ENCODE assay signal across 18 mouse cellular contexts in genomic region chr5:120428189-120428838, GRCm38 (mm10). TPM values are rescaled to one million over a fixed set of nuclear protein-coding genes. Genes with fewer than 3 reads are reported as not detected.
DNase-seq lines count a peak whose midpoint lies in the region; ATAC-seq and TF ChIP-seq lines count a peak whose summit lies in the region.
"Had no signal": no experiment of that assay in that cellular context is flagged by ENCODE, and none has a peak within 500 bp of the region (broad histone marks: within the 10 kb centered on the region; RNA-seq: fewer than 3 reads in every experiment).

No protein-coding gene starts in this region.

- 2% methylated on average over 21 of the region's 21 CpGs for WGBS in embryonic facial prominence, embryonic 11.5 days
- WGBS in forebrain, embryonic 15.5 days, result 3% methylated on average over 21 of the region's 21 CpGs
- WGBS in hindbrain, postnatal 0 days, result 3% methylated on average over 21 of the region's 21 CpGs
- WGBS in midbrain, postnatal 0 days, result 3% methylated on average over 21 of the region's 21 CpGs
- WGBS in liver, postnatal 0 days (ENCODE audit: insufficient replicate concordance), result 3% methylated on average over 21 of the region's 21 CpGs

- no peaks in the 10 kb centered on the region for H3K36me3 ChIP-seq in embryonic facial prominence, embryonic 11.5 days (replicated peaks; ENCODE audit: control insufficient read depth, insufficient read depth, low read depth, low read length)
- no peaks in the 10 kb centered on the region for H3K36me3 ChIP-seq in forebrain, embryonic 15.5 days
- no peaks in the 10 kb centered on the region for H3K36me3 ChIP-seq in hindbrain, postnatal 0 days (ENCODE audit: insufficient read depth, low read length)
- no peaks in the 10 kb centered on the region for H3K36me3 ChIP-seq in midbrain, postnatal 0 days (ENCODE audit: insufficient read depth, low read length)
- no peaks in the 10 kb centered on the region for H3K36me3 ChIP-seq in liver, postnatal 0 days (replicated peaks; ENCODE audit: insufficient read depth, low read length)

- no peak overlapping the region for H3K4me3 ChIP-seq in embryonic facial prominence, embryonic 11.5 days (ENCODE audit: low read depth, low read length)
- H3K4me3 ChIP-seq in forebrain, embryonic 15.5 days, result peak overlapping the region; percentile 14; the same call in 1 of the 2 replicates
- peak overlapping the region; percentile 24 for H3K4me3 ChIP-seq in hindbrain, postnatal 0 days (ENCODE audit: low read length)
- peak overlapping the region; percentile 28 for H3K4me3 ChIP-seq in midbrain, postnatal 0 days (ENCODE audit: low read depth, low read length)
- H3K4me3 ChIP-seq in liver, postnatal 0 days (ENCODE audit: low read depth, low read length), result no peak overlapping the region
- H3K4me3 ChIP-seq: heart, adult 2 months had no signal

- H3K27ac ChIP-seq in embryonic facial prominence, embryonic 11.5 days (replicated peaks; ENCODE audit: low read depth, low read length), result no peak overlapping the region
- H3K27ac ChIP-seq in forebrain, embryonic 15.5 days (replicated peaks), result no peak overlapping the region
- H3K27ac ChIP-seq in hindbrain, postnatal 0 days, result peak overlapping the region; percentile 81
- H3K27ac ChIP-seq in midbrain, postnatal 0 days (ENCODE audit: low read depth, low read length), result peak overlapping the region; percentile 85
- no peak overlapping the region for H3K27ac ChIP-seq in liver, postnatal 0 days (ENCODE audit: low read depth)
- H3K27ac ChIP-seq: heart, adult 2 months; liver, embryonic 14.5 days had no signal

- peaks cover 85% of the 10 kb centered on the region for H3K27me3 ChIP-seq in embryonic facial prominence, embryonic 11.5 days (ENCODE audit: control insufficient read depth, insufficient read depth, low read length)
- H3K27me3 ChIP-seq in forebrain, embryonic 15.5 days, result peaks cover 77% of the 10 kb centered on the region
- H3K27me3 ChIP-seq in hindbrain, postnatal 0 days (ENCODE audit: insufficient read depth, low read length), result peaks cover 59% of the 10 kb centered on the region
- H3K27me3 ChIP-seq in midbrain, postnatal 0 days (ENCODE audit: insufficient read depth, low read length), result peaks cover 36% of the 10 kb centered on the region
- peaks cover 94% of the 10 kb centered on the region for H3K27me3 ChIP-seq in liver, postnatal 0 days (ENCODE audit: insufficient read depth, low read length)

- DNase-seq in embryonic facial prominence, embryonic 11.5 days (ENCODE audit: low spot score), result peak; percentile 13
- no peak for DNase-seq in hindbrain, postnatal 0 days (ENCODE audit: low spot score)
- DNase-seq in midbrain, postnatal 0 days (ENCODE audit: low spot score), result no peak
- no peak for DNase-seq in liver, postnatal 0 days
- DNase-seq in adrenal gland, adult 2 months, result no peak
- DNase-seq: cerebellum, adult 9-10 months; heart, adult 2 months; heart, postnatal 4 days; kidney, adult 8-10 months; left cerebral cortex, postnatal 4 days; lung, postnatal 36 days; right cerebral cortex, postnatal 4 days; thymus, postnatal 14 days had no signal

- no peak overlapping the region for H3K9ac ChIP-seq in embryonic facial prominence, embryonic 11.5 days (replicated peaks; ENCODE audit: low read length)
- H3K9ac ChIP-seq in forebrain, embryonic 15.5 days (replicated peaks), result no peak overlapping the region
- H3K9ac ChIP-seq in hindbrain, postnatal 0 days (replicated peaks; ENCODE audit: low read length), result peak overlapping the region; percentile 58; the same call in 1 of the 2 replicates
- H3K9ac ChIP-seq in midbrain, postnatal 0 days (replicated peaks; ENCODE audit: low read length, poor library complexity, severe bottlenecking), result peak overlapping the region; percentile 69
- no peak overlapping the region for H3K9ac ChIP-seq in liver, postnatal 0 days (replicated peaks)
- H3K9ac ChIP-seq: liver, embryonic 14.5 days had no signal

- no peaks in the 10 kb centered on the region for H3K9me3 ChIP-seq in embryonic facial prominence, embryonic 11.5 days (replicated peaks; ENCODE audit: control insufficient read depth, low read length)
- no peaks in the 10 kb centered on the region for H3K9me3 ChIP-seq in forebrain, embryonic 15.5 days
- no peaks in the 10 kb centered on the region for H3K9me3 ChIP-seq in hindbrain, postnatal 0 days (ENCODE audit: low read length)
- no peaks in the 10 kb centered on the region for H3K9me3 ChIP-seq in midbrain, postnatal 0 days (ENCODE audit: low read length)
- H3K9me3 ChIP-seq in liver, postnatal 0 days (ENCODE audit: low read length), result no peaks in the 10 kb centered on the region

- no peak for ATAC-seq in embryonic facial prominence, embryonic 11.5 days (replicated peaks; ENCODE audit: insufficient number of reproducible peaks, low FRiP score, low TSS enrichment, low read depth)
- no peak for ATAC-seq in forebrain, embryonic 15.5 days (replicated peaks)
- ATAC-seq in hindbrain, postnatal 0 days, result no peak
- no peak for ATAC-seq in midbrain, postnatal 0 days (ENCODE audit: low FRiP score)
- ATAC-seq in CD4-positive, CD25-positive, alpha-beta regulatory T cell, adult 4 months, result no peak
- no peak for ATAC-seq in liver, postnatal 0 days

- TF ChIP-seq EP300 in liver, postnatal 0 days (IDR thresholded peaks at IDR 0.05; ENCODE audit: low read depth), result no peak

- H3K4me2 ChIP-seq in embryonic facial prominence, embryonic 11.5 days (ENCODE audit: low read depth, low read length), result no peak overlapping the region
- peak overlapping the region; percentile 7 for H3K4me2 ChIP-seq in forebrain, embryonic 15.5 days (replicated peaks)
- H3K4me2 ChIP-seq in hindbrain, postnatal 0 days (ENCODE audit: low read depth, low read length), result peak overlapping the region; percentile 61
- peak overlapping the region; percentile 57 for H3K4me2 ChIP-seq in midbrain, postnatal 0 days (ENCODE audit: low read depth, low read length, poor library complexity, severe bottlenecking)
- no peak overlapping the region for H3K4me2 ChIP-seq in liver, postnatal 0 days (ENCODE audit: low read depth, low read length)

- no peak for TF ChIP-seq CTCF in hindbrain, postnatal 0 days (IDR thresholded peaks at IDR 0.05; ENCODE audit: low read depth)
- no peak for TF ChIP-seq CTCF in midbrain, postnatal 0 days (IDR thresholded peaks at IDR 0.05)
- TF ChIP-seq CTCF in liver, postnatal 0 days (IDR thresholded peaks at IDR 0.05; ENCODE audit: low read depth), result no peak

- no peaks in the 10 kb centered on the region; the same call in 1 of the 2 replicates for H3K4me1 ChIP-seq in embryonic facial prominence, embryonic 11.5 days (ENCODE audit: control insufficient read depth, insufficient read depth, low read length)
- peaks cover 34% of the 10 kb centered on the region for H3K4me1 ChIP-seq in forebrain, embryonic 15.5 days
- H3K4me1 ChIP-seq in hindbrain, postnatal 0 days (ENCODE audit: insufficient read depth, low read length), result no peaks in the 10 kb centered on the region
- H3K4me1 ChIP-seq in midbrain, postnatal 0 days (ENCODE audit: insufficient read depth, low read length), result no peaks in the 10 kb centered on the region
- H3K4me1 ChIP-seq in liver, postnatal 0 days (ENCODE audit: insufficient read depth), result no peaks in the 10 kb centered on the region

RNA-seq across cellular contexts. Expression of gene Lhx5, which starts 3.2 kb away (rescaled TPM):
- 1.5 and 2.9 TPM in 2 replicates for polyA plus RNA-seq in embryonic facial prominence, embryonic 11.5 days (2014; fragmentation: Nextera tagmentation; extraction: Ambion mirVana)
- polyA plus RNA-seq in forebrain, embryonic 15.5 days (2015; fragmentation: Nextera tagmentation; extraction: Ambion mirVana), result 6.3 and 7.0 TPM in 2 replicates
- total RNA-seq in hindbrain, postnatal 0 days (2014; rRNA removed), result 26.2 and 31.0 TPM in 2 replicates
- polyA plus RNA-seq in hindbrain, postnatal 0 days (2015; fragmentation: Nextera tagmentation; extraction: Ambion mirVana), result 14.0 and 15.2 TPM in 2 replicates
- total RNA-seq in midbrain, postnatal 0 days (2014; rRNA removed), result 27.0 and 30.3 TPM in 2 replicates
- polyA plus RNA-seq in midbrain, postnatal 0 days (2015; fragmentation: Nextera tagmentation; extraction: Ambion mirVana), result 13.9 and 14.7 TPM in 2 replicates
- polyA plus RNA-seq in CD4-positive, CD25-positive, alpha-beta regulatory T cell, adult 4 months (2017; shearing (Covaris generic)), result not detected
- polyA plus RNA-seq in liver, postnatal 0 days (2015; fragmentation: Nextera tagmentation; extraction: Ambion mirVana), result not detected in 2 replicates
- total RNA-seq in adrenal gland, adult 2 months (2021), result not detected
- polyA plus RNA-seq in adrenal gland, adult 2 months (2012; rRNA removed), result not detected in 2 replicates
- total RNA-seq: gastrocnemius, adult 8-10 months; heart, adult 2 months; heart, postnatal 4 days; monocyte, adult 5-6 weeks had no signal
- polyA plus RNA-seq: heart, adult 2 months; liver, embryonic 14.5 days had no signal

RNA-seq across cellular contexts. Expression of gene Sdsl, which starts 44.3 kb away (rescaled TPM):
- 3.6 and 4.9 TPM in 2 replicates for polyA plus RNA-seq in embryonic facial prominence, embryonic 11.5 days (2014; fragmentation: Nextera tagmentation; extraction: Ambion mirVana)
- 2.3 and 2.6 TPM in 2 replicates for polyA plus RNA-seq in forebrain, embryonic 15.5 days (2015; fragmentation: Nextera tagmentation; extraction: Ambion mirVana)
- 4.6 and 6.0 TPM in 2 replicates for total RNA-seq in hindbrain, postnatal 0 days (2014; rRNA removed)
- 7.8 and 8.1 TPM in 2 replicates for polyA plus RNA-seq in hindbrain, postnatal 0 days (2015; fragmentation: Nextera tagmentation; extraction: Ambion mirVana)
- total RNA-seq in midbrain, postnatal 0 days (2014; rRNA removed), result 3.4 and 4.4 TPM in 2 replicates
- polyA plus RNA-seq in midbrain, postnatal 0 days (2015; fragmentation: Nextera tagmentation; extraction: Ambion mirVana), result 5.8 and 6.0 TPM in 2 replicates
- not detected for polyA plus RNA-seq in CD4-positive, CD25-positive, alpha-beta regulatory T cell, adult 4 months (2017; shearing (Covaris generic))
- 21.0 and 24.5 TPM in 2 replicates for polyA plus RNA-seq in liver, postnatal 0 days (2015; fragmentation: Nextera tagmentation; extraction: Ambion mirVana)
- total RNA-seq in adrenal gland, adult 2 months (2021), result 10 to 100 TPM; 46.3 to 71.9 TPM
- polyA plus RNA-seq in adrenal gland, adult 2 months (2012; rRNA removed), result 114 and 115 TPM in 2 replicates
- total RNA-seq: monocyte, adult 5-6 weeks had no signal

RNA-seq across cellular contexts. Expression of gene Sds, which starts 48.0 kb away (rescaled TPM):
- polyA plus RNA-seq in embryonic facial prominence, embryonic 11.5 days (2014; fragmentation: Nextera tagmentation; extraction: Ambion mirVana), result not detected in 2 replicates
- polyA plus RNA-seq in forebrain, embryonic 15.5 days (2015; fragmentation: Nextera tagmentation; extraction: Ambion mirVana), result not detected in 2 replicates
- 0.50 TPM in 1 of 2 replicates, not detected in the other for total RNA-seq in hindbrain, postnatal 0 days (2014; rRNA removed)
- 0.20 and 0.59 TPM in 2 replicates for polyA plus RNA-seq in hindbrain, postnatal 0 days (2015; fragmentation: Nextera tagmentation; extraction: Ambion mirVana)
- not detected in 2 replicates for total RNA-seq in midbrain, postnatal 0 days (2014; rRNA removed)
- 0.17 and 0.23 TPM in 2 replicates for polyA plus RNA-seq in midbrain, postnatal 0 days (2015; fragmentation: Nextera tagmentation; extraction: Ambion mirVana)
- not detected for polyA plus RNA-seq in CD4-positive, CD25-positive, alpha-beta regulatory T cell, adult 4 months (2017; shearing (Covaris generic))
- polyA plus RNA-seq in liver, postnatal 0 days (2015; fragmentation: Nextera tagmentation; extraction: Ambion mirVana), result 32.4 and 32.5 TPM in 2 replicates
- under 1 TPM in 1 of 2 experiments, not detected in 1; 0.55 TPM for total RNA-seq in adrenal gland, adult 2 months (2021)
- polyA plus RNA-seq in adrenal gland, adult 2 months (2012; rRNA removed), result 1.2 TPM in 1 of 2 replicates, not detected in the other
- total RNA-seq: heart, postnatal 4 days; left cerebral cortex, postnatal 4 days; monocyte, adult 5-6 weeks had no signal

Comparison
In these comparisons a context has a peak if more than half of its experiments do, and no peak if none do; other contexts are left out.
1. H3K27ac ChIP-seq: peak in hindbrain, postnatal 0 days (single experiment) and midbrain, postnatal 0 days (single experiment); none in embryonic facial prominence, embryonic 11.5 days (single experiment), forebrain, embryonic 15.5 days (single experiment) and liver, postnatal 0 days (single experiment).
2. H3K4me2 ChIP-seq: peak in forebrain, embryonic 15.5 days (single experiment), hindbrain, postnatal 0 days (single experiment) and midbrain, postnatal 0 days (single experiment); none in embryonic facial prominence, embryonic 11.5 days (single experiment) and liver, postnatal 0 days (single experiment).
3. H3K4me3 ChIP-seq: peak in forebrain, embryonic 15.5 days (single experiment), hindbrain, postnatal 0 days (single experiment) and midbrain, postnatal 0 days (single experiment); none in embryonic facial prominence, embryonic 11.5 days (single experiment) and liver, postnatal 0 days (single experiment).
4. H3K9ac ChIP-seq: peak in hindbrain, postnatal 0 days (single experiment) and midbrain, postnatal 0 days (single experiment); none in embryonic facial prominence, embryonic 11.5 days (single experiment), forebrain, embryonic 15.5 days (single experiment) and liver, postnatal 0 days (single experiment).
5. RNA of gene Sds, which starts 48.0 kb away (polyA plus RNA-seq): 32.4 to 32.5 TPM in liver, postnatal 0 days; 1.2 TPM in adrenal gland, adult 2 months, 0.20 to 0.59 TPM in hindbrain, postnatal 0 days, 0.17 to 0.23 TPM in midbrain, postnatal 0 days, not detected in forebrain, embryonic 15.5 days, not detected in embryonic facial prominence, embryonic 11.5 days and not detected in CD4-positive, CD25-positive, alpha-beta regulatory T cell, adult 4 months; every median in the first group is over 10 times any median in the second.